Mouse (Mus musculus): Measurements from ENCODE around the gene Kcnab1. TPM values are rescaled to one million over a fixed set of nuclear protein-coding genes. Genes with fewer than 3 reads are reported as not detected.
A peak's percentile ranks its signal among the peaks of the same experiment; 100 is the strongest.

Kcnab1 gene
- polyA plus RNA-seq (2012; rRNA removed): 2.1 and 3.2 TPM in 2 replicates

DNA sequence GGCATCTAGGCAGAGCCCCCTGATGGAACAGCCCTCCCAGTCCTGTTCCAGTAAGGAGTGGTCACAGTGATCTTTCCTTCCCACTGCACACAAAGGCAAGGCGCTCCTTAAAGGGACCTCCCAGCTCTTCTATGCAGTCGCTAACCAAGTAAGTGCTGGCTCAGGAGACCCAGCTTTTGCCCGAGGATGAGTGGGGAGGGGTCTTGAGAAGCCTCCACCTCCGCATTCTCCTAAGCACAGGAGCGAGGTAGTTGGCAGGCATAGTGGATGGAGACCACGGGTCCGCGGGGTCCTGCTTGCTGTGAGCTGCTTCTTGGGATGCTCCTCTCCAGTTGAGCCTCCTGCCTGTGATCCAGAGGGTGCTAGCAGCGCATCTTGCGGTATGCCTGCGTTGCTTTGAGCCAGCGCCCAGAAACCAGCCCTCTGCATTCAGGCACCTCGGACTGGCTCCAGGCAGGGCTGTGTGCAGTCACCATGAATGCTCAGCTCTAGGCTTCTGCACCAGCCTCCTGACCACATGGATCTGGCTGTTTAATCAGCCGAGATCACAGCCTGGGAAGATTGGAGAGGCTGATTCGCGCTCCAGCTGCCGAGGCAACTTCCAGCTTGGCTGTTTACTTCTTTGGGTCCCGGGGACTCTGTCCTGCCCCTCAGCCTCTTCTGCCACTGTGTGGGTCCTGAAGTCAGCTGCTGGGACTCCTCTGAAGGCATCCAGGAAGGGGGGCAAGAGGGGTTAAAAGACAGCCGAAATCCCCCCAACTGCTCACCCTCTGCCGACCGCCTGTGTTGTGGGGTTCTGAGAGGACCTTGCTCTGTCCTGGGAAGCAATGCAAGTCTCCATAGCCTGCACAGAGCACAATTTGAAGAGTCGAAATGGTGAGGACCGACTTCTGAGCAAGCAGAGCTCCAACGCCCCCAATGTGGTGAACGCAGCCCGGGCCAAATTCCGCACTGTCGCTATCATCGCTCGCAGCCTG is at the start of gene Kcnab1:
TSS of gene Kcnab1 (plus strand) at position 440 of the 977 bp plus-strand sequence.
- DNase-seq (ENCODE audit: low read depth): peak; percentile 79
- TF ChIP-seq CTCF (IDR thresholded peaks at IDR 0.05; ENCODE audit: borderline replicate concordance, extremely low read depth, insufficient read depth, insufficient read length): no peak
- no peak for TF ChIP-seq POLR2A (IDR thresholded peaks at IDR 0.05; ENCODE audit: borderline replicate concordance, extremely low read depth, insufficient read depth, insufficient read length, poor library complexity, severe bottlenecking)

- DNase-seq (ENCODE audit: low read depth): no peak
- TF ChIP-seq POLR2A (IDR thresholded peaks at IDR 0.05; ENCODE audit: borderline replicate concordance, extremely low read depth, insufficient read depth, insufficient read length, poor library complexity, severe bottlenecking): no peak
- no peak for TF ChIP-seq CTCF (IDR thresholded peaks at IDR 0.05; ENCODE audit: borderline replicate concordance, extremely low read depth, insufficient read depth, insufficient read length)
These were observed 20.9 kb upstream of the Kcnab1 start for GRCm38 (mm10) chr3:65088295-65088694.

GRCm38 (mm10) chr3:65104117-65104516 is 5.1 kb upstream of the Kcnab1 start:
- DNase-seq (ENCODE audit: low read depth): peak; percentile 51
- TF ChIP-seq POLR2A (IDR thresholded peaks at IDR 0.05; ENCODE audit: borderline replicate concordance, extremely low read depth, insufficient read depth, insufficient read length, poor library complexity, severe bottlenecking) (no peak), CTCF (IDR thresholded peaks at IDR 0.05; ENCODE audit: borderline replicate concordance, extremely low read depth, insufficient read depth, insufficient read length) (no peak)

GRCm38 (mm10) chr3:65110190-65110589 is 1.0 kb downstream of the Kcnab1 start:
- TF ChIP-seq CTCF (IDR thresholded peaks at IDR 0.05; ENCODE audit: borderline replicate concordance, extremely low read depth, insufficient read depth, insufficient read length): no peak
- no peak for TF ChIP-seq POLR2A (IDR thresholded peaks at IDR 0.05; ENCODE audit: borderline replicate concordance, extremely low read depth, insufficient read depth, insufficient read length, poor library complexity, severe bottlenecking)
- no peak for DNase-seq (ENCODE audit: low read depth)

- no peak for DNase-seq (ENCODE audit: low read depth)
- no peak for TF ChIP-seq CTCF (IDR thresholded peaks at IDR 0.05; ENCODE audit: borderline replicate concordance, extremely low read depth, insufficient read depth, insufficient read length)
- no peak for TF ChIP-seq POLR2A (IDR thresholded peaks at IDR 0.05; ENCODE audit: borderline replicate concordance, extremely low read depth, insufficient read depth, insufficient read length, poor library complexity, severe bottlenecking)
These were observed 2.0 kb downstream of the Kcnab1 start for GRCm38 (mm10) chr3:65111176-65111575.

DNA sequence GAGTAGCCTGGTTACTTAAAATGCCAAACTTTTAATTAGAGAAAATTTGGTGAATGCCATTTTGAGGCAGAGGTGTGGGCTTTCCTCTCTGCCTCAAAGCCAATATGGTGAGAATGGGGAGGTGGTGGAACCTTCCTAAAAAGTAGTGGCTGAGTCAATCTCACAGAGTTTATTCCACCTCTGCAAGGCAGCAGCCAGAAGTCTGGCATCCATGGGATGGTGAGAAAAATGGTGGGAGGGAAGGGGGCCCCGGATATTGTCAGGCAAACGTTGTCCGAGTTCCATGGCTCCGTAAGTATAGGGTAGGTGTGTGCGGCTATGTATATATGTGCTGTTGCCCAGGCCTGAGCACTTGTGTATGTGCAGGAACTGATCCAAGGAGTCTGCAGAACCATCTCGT is 6.0 kb downstream of the Kcnab1 start:
- no peak for DNase-seq (ENCODE audit: low read depth)
- no peak for TF ChIP-seq CTCF (IDR thresholded peaks at IDR 0.05; ENCODE audit: borderline replicate concordance, extremely low read depth, insufficient read depth, insufficient read length)
- no peak for TF ChIP-seq POLR2A (IDR thresholded peaks at IDR 0.05; ENCODE audit: borderline replicate concordance, extremely low read depth, insufficient read depth, insufficient read length, poor library complexity, severe bottlenecking)

GRCm38 (mm10) chr3:65116958-65117357 is 7.8 kb downstream of the Kcnab1 start:
- no peak for TF ChIP-seq POLR2A (IDR thresholded peaks at IDR 0.05; ENCODE audit: borderline replicate concordance, extremely low read depth, insufficient read depth, insufficient read length, poor library complexity, severe bottlenecking)
- TF ChIP-seq CTCF (IDR thresholded peaks at IDR 0.05; ENCODE audit: borderline replicate concordance, extremely low read depth, insufficient read depth, insufficient read length): no peak
- DNase-seq (ENCODE audit: low read depth): no peak

DNA sequence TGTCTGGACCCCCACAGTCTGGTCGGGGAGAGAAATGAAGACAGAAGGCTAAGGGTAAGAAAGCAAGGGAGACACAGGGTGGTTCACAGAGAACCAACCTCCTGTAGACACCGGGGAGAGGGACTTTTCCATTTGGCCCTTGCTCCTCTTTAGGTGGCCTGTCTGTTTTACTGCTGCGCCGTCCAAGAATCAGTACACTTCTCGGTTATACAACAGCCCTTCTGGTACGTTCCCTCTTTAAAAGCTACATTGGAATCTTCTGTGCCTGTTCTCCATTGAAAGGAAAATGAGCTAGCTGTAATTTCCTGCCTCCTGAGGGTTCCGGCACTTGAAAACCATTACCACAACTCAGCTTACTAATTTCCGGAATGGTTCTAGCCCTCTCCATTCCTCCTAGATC is 8.2 kb downstream of the Kcnab1 start:
- no peak for TF ChIP-seq POLR2A (IDR thresholded peaks at IDR 0.05; ENCODE audit: borderline replicate concordance, extremely low read depth, insufficient read depth, insufficient read length, poor library complexity, severe bottlenecking)
- TF ChIP-seq CTCF (IDR thresholded peaks at IDR 0.05; ENCODE audit: borderline replicate concordance, extremely low read depth, insufficient read depth, insufficient read length): no peak
- DNase-seq (ENCODE audit: low read depth): no peak

- peak; percentile 83 for DNase-seq (ENCODE audit: low read depth)
- TF ChIP-seq POLR2A (IDR thresholded peaks at IDR 0.05; ENCODE audit: borderline replicate concordance, extremely low read depth, insufficient read depth, insufficient read length, poor library complexity, severe bottlenecking) (no peak), CTCF (IDR thresholded peaks at IDR 0.05; ENCODE audit: borderline replicate concordance, extremely low read depth, insufficient read depth, insufficient read length) (no peak)
These were observed 15.8 kb downstream of the Kcnab1 start for GRCm38 (mm10) chr3:65124975-65125374.

DNA sequence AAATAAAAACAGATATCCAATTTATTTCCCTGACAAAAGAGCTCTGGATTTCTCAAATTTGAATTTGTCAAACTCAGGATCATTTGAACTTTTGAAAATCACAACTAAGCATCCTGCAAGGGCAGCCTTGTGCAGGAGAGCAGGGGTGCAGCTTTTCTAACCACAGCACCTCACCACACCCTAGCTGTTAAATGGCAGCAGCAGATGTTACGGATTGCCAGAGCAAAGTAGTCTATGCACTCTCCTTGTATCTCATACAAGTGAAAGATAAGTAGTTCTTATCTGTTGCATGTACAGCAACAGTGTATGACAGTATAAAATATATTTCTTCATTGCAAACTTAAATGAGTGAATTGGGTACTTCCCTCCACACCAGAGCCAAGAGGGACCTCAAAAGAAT is 20.4 kb downstream of the Kcnab1 start:
- DNase-seq (ENCODE audit: low read depth): no peak

GRCm38 (mm10) chr3:65134931-65135330 is 25.7 kb downstream of the Kcnab1 start:
- DNase-seq (ENCODE audit: low read depth): no peak
- no peak for TF ChIP-seq CTCF (IDR thresholded peaks at IDR 0.05; ENCODE audit: borderline replicate concordance, extremely low read depth, insufficient read depth, insufficient read length)
- no peak for TF ChIP-seq POLR2A (IDR thresholded peaks at IDR 0.05; ENCODE audit: borderline replicate concordance, extremely low read depth, insufficient read depth, insufficient read length, poor library complexity, severe bottlenecking)

More for the DNA sequence above, 20.4 kb downstream of the Kcnab1 start:
- TF ChIP-seq POLR2A (IDR thresholded peaks at IDR 0.05; ENCODE audit: borderline replicate concordance, extremely low read depth, insufficient read depth, insufficient read length, poor library complexity, severe bottlenecking) (no peak), CTCF (IDR thresholded peaks at IDR 0.05; ENCODE audit: borderline replicate concordance, extremely low read depth, insufficient read depth, insufficient read length) (no peak)

GRCm38 (mm10) chr3:65136897-65137296 is 27.7 kb downstream of the Kcnab1 start:
- TF ChIP-seq CTCF (IDR thresholded peaks at IDR 0.05; ENCODE audit: borderline replicate concordance, extremely low read depth, insufficient read depth, insufficient read length): no peak
- TF ChIP-seq POLR2A (IDR thresholded peaks at IDR 0.05; ENCODE audit: borderline replicate concordance, extremely low read depth, insufficient read depth, insufficient read length, poor library complexity, severe bottlenecking): no peak
- DNase-seq (ENCODE audit: low read depth): no peak

All from brain, embryonic 14.5 days (tissue).